In genomic region chr8:46566914-46567529, GRCm38 (mm10) we compare ENCODE assay signal across 10 mouse cellular contexts. TPM values are rescaled to one million over a fixed set of nuclear protein-coding genes. Genes with fewer than 3 reads are reported as not detected.
A peak's percentile ranks its signal among the peaks of the same experiment; 100 is the strongest.
DNase-seq lines count a peak whose midpoint lies in the region; ATAC-seq and TF ChIP-seq lines count a peak whose summit lies in the region.
"Had no signal": no experiment of that assay in that cellular context is flagged by ENCODE, and none has a peak within 500 bp of the region (broad histone marks: within the 10 kb centered on the region; RNA-seq: fewer than 3 reads in every experiment).

No protein-coding gene starts in this region.

- H3K4me3 ChIP-seq in limb, embryonic 14.5 days (replicated peaks; ENCODE audit: low read length), result no peak overlapping the region
- no peak overlapping the region for H3K4me3 ChIP-seq in limb, embryonic 10.5 days
- no peak overlapping the region for H3K4me3 ChIP-seq in left cerebral cortex, adult 2 months
- H3K4me3 ChIP-seq in liver, postnatal 0 days (ENCODE audit: low read depth, low read length), result no peak overlapping the region
- no peak overlapping the region for H3K4me3 ChIP-seq in liver, embryonic 12.5 days
- H3K4me3 ChIP-seq: limb, embryonic 15.5 days had no signal

- no peak overlapping the region for H3K4me2 ChIP-seq in limb, embryonic 14.5 days (replicated peaks; ENCODE audit: low read depth, low read length, severe bottlenecking)
- H3K4me2 ChIP-seq in liver, postnatal 0 days (ENCODE audit: low read depth, low read length), result no peak overlapping the region
- H3K4me2 ChIP-seq in liver, embryonic 12.5 days, result no peak overlapping the region
- H3K4me2 ChIP-seq: limb, embryonic 15.5 days had no signal

- ATAC-seq in limb, embryonic 14.5 days (ENCODE audit: low FRiP score, low read depth), result peak; percentile 19; the same call in 1 of the 2 replicates
- ATAC-seq in liver, postnatal 0 days, result no peak
- ATAC-seq in megakaryocyte, adult 5-6 weeks (ENCODE audit: poor library complexity, severe bottlenecking), result no peak
- no peak for ATAC-seq in liver, embryonic 12.5 days

- H3K27me3 ChIP-seq in limb, embryonic 14.5 days (ENCODE audit: control insufficient read depth, insufficient read depth, low read length), result no peaks in the 10 kb centered on the region
- no peaks in the 10 kb centered on the region for H3K27me3 ChIP-seq in limb, embryonic 10.5 days (ENCODE audit: low read depth, poor library complexity, severe bottlenecking)
- no peaks in the 10 kb centered on the region for H3K27me3 ChIP-seq in liver, postnatal 0 days (ENCODE audit: insufficient read depth, low read length)
- no peaks in the 10 kb centered on the region for H3K27me3 ChIP-seq in liver, embryonic 12.5 days (replicated peaks)
- H3K27me3 ChIP-seq: limb, embryonic 15.5 days had no signal

- H3K9ac ChIP-seq in limb, embryonic 14.5 days (ENCODE audit: low read depth, low read length, severe bottlenecking), result no peak overlapping the region
- H3K9ac ChIP-seq in liver, postnatal 0 days (replicated peaks), result no peak overlapping the region
- H3K9ac ChIP-seq in liver, embryonic 12.5 days, result no peak overlapping the region
- H3K9ac ChIP-seq: limb, embryonic 15.5 days had no signal

- TF ChIP-seq EP300 in liver, postnatal 0 days (IDR thresholded peaks at IDR 0.05; ENCODE audit: low read depth), result no peak

- intact Hi-C loops in left cerebral cortex, adult 2 months (cut with DNase I), result loop anchor here (2.0 to 10.0 kb wide), 3 partner anchors 50 to 808 kb away; partner anchors contain the start of genes Casp3 and Primpol

- peaks cover 12% of the 10 kb centered on the region; the same call in 1 of the 2 replicates for H3K36me3 ChIP-seq in limb, embryonic 14.5 days (ENCODE audit: control insufficient read depth, insufficient read depth, low read length)
- peaks cover 63% of the 10 kb centered on the region for H3K36me3 ChIP-seq in limb, embryonic 10.5 days
- H3K36me3 ChIP-seq in liver, postnatal 0 days (replicated peaks; ENCODE audit: insufficient read depth, low read length), result peaks cover 27% of the 10 kb centered on the region
- H3K36me3 ChIP-seq in liver, embryonic 12.5 days, result peaks cover 91% of the 10 kb centered on the region

- no peaks in the 10 kb centered on the region for H3K9me3 ChIP-seq in limb, embryonic 14.5 days (ENCODE audit: control insufficient read depth, low read length)
- H3K9me3 ChIP-seq in limb, embryonic 10.5 days (replicated peaks), result no peaks in the 10 kb centered on the region
- H3K9me3 ChIP-seq in liver, postnatal 0 days (ENCODE audit: low read length), result no peaks in the 10 kb centered on the region
- no peaks in the 10 kb centered on the region for H3K9me3 ChIP-seq in liver, embryonic 12.5 days (replicated peaks)
- H3K9me3 ChIP-seq: limb, embryonic 15.5 days had no signal

- no peak overlapping the region for H3K27ac ChIP-seq in limb, embryonic 14.5 days (replicated peaks; ENCODE audit: low read depth, low read length)
- H3K27ac ChIP-seq in limb, embryonic 10.5 days, result no peak overlapping the region
- H3K27ac ChIP-seq in left cerebral cortex, adult 2 months, result peak overlapping the region; percentile 40; the same call in 1 of the 2 replicates
- no peak overlapping the region for H3K27ac ChIP-seq in liver, postnatal 0 days (ENCODE audit: low read depth)
- no peak overlapping the region for H3K27ac ChIP-seq in liver, embryonic 12.5 days
- H3K27ac ChIP-seq: limb, embryonic 15.5 days had no signal

- TF ChIP-seq POLR2A in limb, embryonic 14.5 days (IDR thresholded peaks at IDR 0.05; ENCODE audit: borderline replicate concordance, extremely low read depth, insufficient read depth, insufficient read length), result no peak

- H3K4me1 ChIP-seq in limb, embryonic 14.5 days (ENCODE audit: control insufficient read depth, insufficient read depth, low read length), result no peaks in the 10 kb centered on the region
- no peaks in the 10 kb centered on the region for H3K4me1 ChIP-seq in limb, embryonic 10.5 days
- no peaks in the 10 kb centered on the region for H3K4me1 ChIP-seq in liver, postnatal 0 days (ENCODE audit: insufficient read depth)
- H3K4me1 ChIP-seq in liver, embryonic 12.5 days, result 0 out of 2 replicates have a peak, but pooled peaks cover 2% of the 10 kb centered on the region
- H3K4me1 ChIP-seq: limb, embryonic 15.5 days had no signal

- no peak for DNase-seq in limb, embryonic 14.5 days (ENCODE audit: low spot score)
- DNase-seq in limb, embryonic 10.5 days (ENCODE audit: low spot score), result no peak
- peak; percentile 62 to 72 for DNase-seq in frontal cortex, postnatal 25 days (ENCODE audit: low spot score in 2 of 2)
- DNase-seq in left cerebral cortex, adult 2 months (ENCODE audit: extremely low spot score in 1 of 2, low spot score in 2 of 2), result peak; percentile 41 to 86
- DNase-seq in right cerebral cortex, postnatal 4 days, result peak; percentile 55
- no peak for DNase-seq in liver, postnatal 0 days
- DNase-seq: kidney, adult 8-10 months had no signal

- no peak for TF ChIP-seq CTCF in left cerebral cortex, adult 2 months (IDR thresholded peaks at IDR 0.05)
- no peak for TF ChIP-seq CTCF in liver, postnatal 0 days (IDR thresholded peaks at IDR 0.05; ENCODE audit: low read depth)

- 75% methylated on average over 7 of the region's 7 CpGs for WGBS in limb, embryonic 14.5 days
- WGBS in limb, embryonic 10.5 days, result 89% methylated on average over 7 of the region's 7 CpGs
- WGBS in liver, postnatal 0 days (ENCODE audit: insufficient replicate concordance), result 86% methylated on average over 7 of the region's 7 CpGs
- WGBS in liver, embryonic 12.5 days (ENCODE audit: insufficient replicate concordance), result 87% methylated on average over 7 of the region's 7 CpGs

RNA-seq across cellular contexts. Expression of gene Cenpu, which starts 15.2 kb away (rescaled TPM):
- 10.1 and 11.5 TPM in 2 replicates for polyA plus RNA-seq in limb, embryonic 14.5 days (2012; rRNA removed)
- 11.0 and 11.2 TPM in 2 replicates for polyA plus RNA-seq in limb, embryonic 14.5 days (2014; fragmentation: Nextera tagmentation; extraction: Ambion mirVana)
- 26.5 and 27.1 TPM in 2 replicates for polyA plus RNA-seq in limb, embryonic 10.5 days (2016; fragmentation: Nextera tagmentation; extraction: Ambion mirVana)
- total RNA-seq in left cerebral cortex, adult 2 months (2021), result 1 to 10 TPM; 2.0 to 2.3 TPM
- 8.2 and 9.7 TPM in 2 replicates for polyA plus RNA-seq in liver, postnatal 0 days (2015; fragmentation: Nextera tagmentation; extraction: Ambion mirVana)
- total RNA-seq in megakaryocyte, adult 5-6 weeks (2015), result 21.0 and 25.9 TPM in 2 replicates
- total RNA-seq in megakaryocyte, adult 5-6 weeks (2017), result 30.1 and 70.6 TPM in 2 replicates
- polyA plus RNA-seq in liver, embryonic 12.5 days (2016; fragmentation: Nextera tagmentation; extraction: Ambion mirVana), result 20.7 and 22.2 TPM in 2 replicates

RNA-seq across cellular contexts. Expression of gene Primpol, which starts 50.0 kb away (rescaled TPM):
- polyA plus RNA-seq in limb, embryonic 14.5 days (2012; rRNA removed), result 10.1 and 10.3 TPM in 2 replicates
- 13.9 and 16.8 TPM in 2 replicates for polyA plus RNA-seq in limb, embryonic 14.5 days (2014; fragmentation: Nextera tagmentation; extraction: Ambion mirVana)
- polyA plus RNA-seq in limb, embryonic 10.5 days (2016; fragmentation: Nextera tagmentation; extraction: Ambion mirVana), result 8.9 and 11.4 TPM in 2 replicates
- total RNA-seq in left cerebral cortex, adult 2 months (2021), result 1 to 10 TPM; 4.6 to 6.1 TPM
- 4.2 and 4.5 TPM in 2 replicates for polyA plus RNA-seq in liver, postnatal 0 days (2015; fragmentation: Nextera tagmentation; extraction: Ambion mirVana)
- 19.2 and 20.1 TPM in 2 replicates for total RNA-seq in megakaryocyte, adult 5-6 weeks (2015)
- total RNA-seq in megakaryocyte, adult 5-6 weeks (2017), result 7.5 and 9.6 TPM in 2 replicates
- 11.7 and 13.1 TPM in 2 replicates for polyA plus RNA-seq in liver, embryonic 12.5 days (2016; fragmentation: Nextera tagmentation; extraction: Ambion mirVana)

RNA-seq across cellular contexts. Expression of gene Casp3, which starts 50.1 kb away (rescaled TPM):
- 47.5 and 54.0 TPM in 2 replicates for polyA plus RNA-seq in limb, embryonic 14.5 days (2012; rRNA removed)
- polyA plus RNA-seq in limb, embryonic 14.5 days (2014; fragmentation: Nextera tagmentation; extraction: Ambion mirVana), result 71.3 and 72.1 TPM in 2 replicates
- polyA plus RNA-seq in limb, embryonic 10.5 days (2016; fragmentation: Nextera tagmentation; extraction: Ambion mirVana), result 128 and 145 TPM in 2 replicates
- total RNA-seq in left cerebral cortex, adult 2 months (2021), result 10 to 100 TPM; 13.4 to 13.6 TPM
- polyA plus RNA-seq in liver, postnatal 0 days (2015; fragmentation: Nextera tagmentation; extraction: Ambion mirVana), result 19.0 and 20.7 TPM in 2 replicates
- total RNA-seq in megakaryocyte, adult 5-6 weeks (2015), result 40.0 and 41.8 TPM in 2 replicates
- total RNA-seq in megakaryocyte, adult 5-6 weeks (2017), result 74.2 and 88.3 TPM in 2 replicates
- polyA plus RNA-seq in liver, embryonic 12.5 days (2016; fragmentation: Nextera tagmentation; extraction: Ambion mirVana), result 94.0 and 94.6 TPM in 2 replicates

Comparison
In these comparisons a context has a peak if more than half of its experiments do, and no peak if none do; other contexts are left out.
1. DNase-seq: peak in frontal cortex, postnatal 25 days (2 of 2), left cerebral cortex, adult 2 months (2 of 2) and right cerebral cortex, postnatal 4 days (single experiment); none in limb, embryonic 14.5 days (single experiment), limb, embryonic 10.5 days (single experiment) and liver, postnatal 0 days (single experiment).